Mouse (Mus musculus) liver, embryonic 14.5 days (tissue): ENCODE measurements at regions not wholly inside any gene's neighbourhood (a gene's known extent, or its start where the extent isn't known, plus 50 kb on each side); places are given as distances from the start of the nearest gene placed in this dataset.

Source experiments
- CTCF ChIP-seq: IDR thresholded peaks from 2 replicates; pipeline ENCODE4 v1.5.1; 2016; ENCODE audit warnings: antibody characterized with exemption, low read depth, control low read depth
- EP300 ChIP-seq: IDR thresholded peaks from 2 replicates; pipeline ENCODE4 v1.6.1; 2016; ENCODE audit warnings: antibody characterized with exemption, low read depth

DNA sequence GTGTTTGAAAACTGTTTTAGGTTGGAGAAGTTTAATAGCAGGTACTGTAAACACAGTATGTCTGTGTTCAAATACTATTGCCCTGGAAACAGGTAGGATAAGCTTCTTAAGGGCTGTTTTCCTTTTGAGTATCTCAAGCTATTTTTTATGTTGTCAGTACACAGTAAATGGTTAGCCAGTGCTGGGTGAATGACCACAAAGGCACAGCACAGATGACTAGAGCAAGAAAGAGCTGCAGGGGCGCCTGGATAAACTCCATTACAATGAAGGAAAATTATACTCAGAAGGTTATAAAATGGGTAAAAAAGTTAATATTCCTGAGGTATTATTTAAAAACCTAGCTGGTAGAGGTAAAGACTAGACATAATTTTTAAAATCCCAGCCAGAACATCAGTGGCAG is 137.6 kb downstream of the Klf5 start:
- TF ChIP-seq CTCF: no peak
- TF ChIP-seq EP300: no peak
